Mouse (Mus musculus) embryo, embryonic 9.5 days (tissue): ENCODE data around the gene Tcf21.

Source experiments
- DNase-seq: peaks from one replicate; pipeline ENCODE4 v3.0.0-alpha.2; 2017; ENCODE audit errors: extremely low spot score

Tcf21 gene

GRCm38 (mm10) chr10:22819871-22820590 lies at the start of gene Tcf21:
TSS of gene Tcf21 (minus strand) at chr10:22820174.
- peak; percentile 60 for DNase-seq

- DNase-seq: no peak
Observed at GRCm38 (mm10) chr10:22868386-22868918, 48.5 kb upstream of the Tcf21 start.

- no peak for DNase-seq
Observed at GRCm38 (mm10) chr10:22867210-22867609, 47.2 kb upstream of the Tcf21 start.

GRCm38 (mm10) chr10:22858111-22858510 lies 38.1 kb upstream of the Tcf21 start:
- DNase-seq: no peak

GRCm38 (mm10) chr10:22854330-22854729 lies 34.4 kb upstream of the Tcf21 start:
- DNase-seq: no peak

- no peak for DNase-seq
Observed at GRCm38 (mm10) chr10:22845351-22845750, 25.4 kb upstream of the Tcf21 start.

GRCm38 (mm10) chr10:22844731-22845130 lies 24.8 kb upstream of the Tcf21 start:
- DNase-seq: no peak

GRCm38 (mm10) chr10:22843440-22844361 lies 23.7 kb upstream of the Tcf21 start:
- peak; percentile 55 for DNase-seq

- DNase-seq: peak; percentile 52
Observed at GRCm38 (mm10) chr10:22842781-22843439, 22.9 kb upstream of the Tcf21 start.

- no peak for DNase-seq
Observed at GRCm38 (mm10) chr10:22842113-22842512, 22.1 kb upstream of the Tcf21 start.

- DNase-seq: no peak
Observed at GRCm38 (mm10) chr10:22826244-22826643, 6.3 kb upstream of the Tcf21 start.

GRCm38 (mm10) chr10:22822896-22823295 lies 2.9 kb upstream of the Tcf21 start:
- DNase-seq: no peak

- no peak for DNase-seq
Observed at GRCm38 (mm10) chr10:22822486-22822885, 2.5 kb upstream of the Tcf21 start.

- DNase-seq: peak; percentile 36
Observed at GRCm38 (mm10) chr10:22821709-22822108, 1.7 kb upstream of the Tcf21 start.

GRCm38 (mm10) chr10:22821267-22821666 lies 1.3 kb upstream of the Tcf21 start:
- no peak for DNase-seq

- no peak for DNase-seq
Observed at GRCm38 (mm10) chr10:22820841-22821240, 867 bp upstream of the Tcf21 start.

GRCm38 (mm10) chr10:22819239-22819870 lies 619 bp downstream of the Tcf21 start:
- peak; percentile 71 for DNase-seq

- peak; percentile 34 for DNase-seq
Observed at GRCm38 (mm10) chr10:22818600-22819238, 1.3 kb downstream of the Tcf21 start.

GRCm38 (mm10) chr10:22817976-22818375 lies 2.0 kb downstream of the Tcf21 start:
- DNase-seq: no peak

GRCm38 (mm10) chr10:22817561-22817960 lies 2.4 kb downstream of the Tcf21 start:
- peak; percentile 60 for DNase-seq

GRCm38 (mm10) chr10:22816237-22816762 lies 3.7 kb downstream of the Tcf21 start:
- peak; percentile 48 for DNase-seq
